Mouse (Mus musculus) lung, embryonic 14.5 days (tissue): ENCODE results near the gene Hdgf. TPM values are rescaled to one million over a fixed set of nuclear protein-coding genes. Genes with fewer than 3 reads are reported as not detected.

Experiments used
- ATAC-seq: fragments of 200-750 bp; cut with Nextera tagmentation; 2 replicates; pipeline ENCODE4 v1.8.0; 2017; ENCODE audit warnings: mild to moderate bottlenecking, moderate TSS enrichment, moderate library complexity; ENCODE audit not compliant: insufficient read depth
- DNase-seq: peaks from one replicate; pipeline ENCODE4 v3.0.0-alpha.2; 2015
- H3K27ac ChIP-seq: fragments of 300-500 bp; sonication (generic); 2 replicates; pipeline ENCODE4 v1.5.1; 2014; ENCODE audit warnings: low read depth, mild to moderate bottlenecking, moderate library complexity
- H3K27me3 ChIP-seq: fragments of 300-500 bp; sonication (generic); 2 replicates; pipeline ENCODE4 v1.6.1; 2014; ENCODE audit warnings: low read length, control low read depth; ENCODE audit not compliant: insufficient read depth
- H3K36me3 ChIP-seq: fragments of 300-500 bp; sonication (generic); 2 replicates; pipeline ENCODE4 v1.6.1; 2014; ENCODE audit warnings: control low read depth; ENCODE audit not compliant: insufficient read depth
- H3K4me1 ChIP-seq: fragments of 300-500 bp; sonication (generic); 2 replicates; pipeline ENCODE4 v1.6.1; 2014; ENCODE audit warnings: antibody characterized with exemption, control low read depth; ENCODE audit not compliant: insufficient read depth
- H3K4me2 ChIP-seq: fragments of 300-500 bp; sonication (generic); 2 replicates; pipeline ENCODE4 v1.6.1; 2014; ENCODE audit warnings: mild to moderate bottlenecking
- H3K4me3 ChIP-seq: fragments of 300-500 bp; sonication (generic); 2 replicates; pipeline ENCODE4 v1.5.1; 2014; ENCODE audit warnings: low read depth, low read length
- H3K9ac ChIP-seq: fragments of 300-500 bp; sonication (generic); 2 replicates; pipeline ENCODE4 v1.6.1; 2014
- H3K9me3 ChIP-seq: fragments of 300-500 bp; sonication (generic); 2 replicates; pipeline ENCODE4 v1.6.1; 2016; ENCODE audit warnings: low read depth, low read length, control low read depth
- CTCF ChIP-seq: IDR thresholded peaks from 2 replicates; pipeline ENCODE4 v1.5.1; 2016; ENCODE audit warnings: antibody characterized with exemption, low read depth
- WGBS: fragments of 180-500 bp; shearing (Covaris S2); extraction: QIAGEN DNeasy Blood & Tissue Kit; methylation state at CpG from one replicate; pipeline ENCODE4 v1.1.7; 2014; 5-methylcytosine and 5-hydroxymethylcytosine counted together
- polyA plus RNA-seq: library from polyadenylated mRNA; unstranded; fragments of >200 nt; fragmentation: Nextera tagmentation; extraction: Ambion mirVana; gene quantifications from 2 replicates; pipeline ENCODE4 v1.2.1, GENCODE M21; 2014

Gene Hdgf
- polyA plus RNA-seq, 1 experiment from 2014 or later = 287 TPM

DNA sequence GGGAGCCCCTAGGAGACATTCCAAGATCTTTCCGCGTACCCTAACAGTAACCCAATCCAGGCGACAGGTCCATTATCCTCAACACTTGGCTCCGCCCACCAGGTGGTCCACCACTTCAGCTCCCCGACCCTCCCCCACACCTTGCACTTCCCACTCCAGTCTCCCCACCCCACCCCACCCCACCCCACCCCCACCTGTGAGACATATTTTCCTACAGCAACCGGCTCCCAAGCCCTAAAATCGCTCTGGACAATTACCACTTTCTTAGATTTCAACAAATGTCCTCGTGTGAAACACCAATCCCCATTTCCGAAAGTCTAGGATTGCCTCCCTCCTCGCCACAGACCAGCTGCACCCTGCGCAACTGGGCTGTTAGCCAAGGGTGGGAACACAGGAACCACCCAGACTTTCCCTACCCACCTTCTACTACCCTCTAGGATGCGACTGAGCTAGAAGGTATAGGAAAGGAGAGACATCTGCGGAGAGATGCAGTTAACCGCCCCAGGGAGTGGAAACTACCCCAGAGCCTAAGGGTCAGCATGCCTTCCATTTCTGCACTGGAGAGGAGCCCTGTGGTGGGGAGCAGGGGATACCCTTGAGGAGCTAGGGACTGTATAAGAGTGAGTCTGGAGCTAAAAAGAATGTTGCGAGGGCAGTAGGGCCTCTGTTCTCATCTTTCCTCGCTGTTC is 43.3 kb downstream of the Hdgf start:
- ATAC-seq = no peak
- TF ChIP-seq CTCF = no peak
- Histone ChIP-seq H3K27ac (no peak overlapping the region), H3K9me3 (no peaks in the 10 kb centered on the region), H3K4me1 (peaks cover 47% of the 10 kb centered on the region), H3K9ac (peak overlapping the region; percentile 32), H3K4me3 (peak overlapping the region; percentile 32), H3K36me3 (0 out of 2 replicates have a peak, but pooled peaks cover under 1% of the 10 kb centered on the region), H3K27me3 (peaks cover 22% of the 10 kb centered on the region), H3K4me2 (peak overlapping the region; percentile 71)
- WGBS = 16% methylated on average over 16 of the region's 16 CpGs
- DNase-seq = peak; percentile 30

DNA sequence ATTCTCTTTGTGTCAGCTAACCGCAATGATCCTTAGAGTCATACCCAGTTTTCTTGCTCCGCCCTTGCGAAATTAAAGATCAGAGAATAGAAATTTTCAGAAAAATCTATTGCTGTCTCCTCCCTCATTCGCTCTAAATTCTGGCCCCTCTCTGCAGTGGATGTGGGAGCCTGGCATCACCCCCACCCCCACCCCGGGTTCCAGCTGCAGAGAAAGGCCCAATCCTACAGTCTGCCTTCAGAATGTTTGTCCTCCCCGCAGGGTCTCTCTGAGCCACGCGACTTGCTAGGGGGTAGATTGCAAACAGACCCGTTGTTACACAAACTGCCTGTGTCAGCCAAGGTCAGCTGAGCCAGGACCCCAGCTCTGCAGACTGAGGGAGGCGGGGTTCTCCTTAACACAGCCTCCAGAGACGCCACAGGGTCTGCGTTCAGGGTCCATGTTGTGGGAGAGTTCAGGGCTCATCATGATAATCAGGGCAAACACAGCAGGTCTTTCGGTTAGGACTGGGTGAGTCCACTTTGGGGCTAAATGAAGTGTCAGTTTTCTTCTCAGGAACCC is 43.9 kb downstream of the Hdgf start:
- H3K27ac ChIP-seq = peak overlapping the region; percentile 21; the same call in 1 of the 2 replicates
- WGBS = 13% methylated on average over 13 of the region's 13 CpGs
- ATAC-seq = no peak
- DNase-seq = no peak
- no peaks in the 10 kb centered on the region for H3K36me3 ChIP-seq
- peak overlapping the region; percentile 71 for H3K4me2 ChIP-seq
- peak overlapping the region; percentile 32 for H3K4me3 ChIP-seq
- peak overlapping the region; percentile 32 for H3K9ac ChIP-seq
- peaks cover 47% of the 10 kb centered on the region for H3K4me1 ChIP-seq
- H3K9me3 ChIP-seq = no peaks in the 10 kb centered on the region
- H3K27me3 ChIP-seq = peaks cover 22% of the 10 kb centered on the region
- TF ChIP-seq CTCF = no peak

DNA sequence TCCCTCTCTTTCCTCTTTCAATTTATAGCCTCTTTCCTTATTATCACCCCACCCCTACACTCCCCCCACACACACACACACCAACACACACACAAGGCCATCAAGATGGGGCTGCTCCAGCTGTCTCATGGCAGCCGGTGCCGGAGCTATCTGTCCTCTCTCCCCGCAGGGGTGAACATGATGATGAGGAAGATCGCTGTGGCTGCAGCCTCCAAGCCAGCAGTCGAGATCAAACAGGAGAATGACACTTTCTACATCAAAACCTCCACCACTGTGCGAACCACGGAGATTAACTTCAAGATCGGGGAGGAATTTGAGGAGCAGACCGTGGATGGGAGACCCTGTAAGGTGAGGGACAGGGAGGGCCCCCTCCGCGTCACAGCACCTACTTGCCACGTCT is 45.8 kb downstream of the Hdgf start:
- H3K27ac ChIP-seq = peak overlapping the region; percentile 87
- peak overlapping the region; percentile 33 for H3K4me3 ChIP-seq
- peak overlapping the region; percentile 72 for H3K4me2 ChIP-seq
- no peaks in the 10 kb centered on the region for H3K36me3 ChIP-seq
- H3K9ac ChIP-seq = peak overlapping the region; percentile 53
- peak; percentile 14 for DNase-seq
- no peaks in the 10 kb centered on the region for H3K9me3 ChIP-seq
- no peak for ATAC-seq
- no peak for TF ChIP-seq CTCF
- peaks cover 10% of the 10 kb centered on the region; the same call in 1 of the 2 replicates for H3K27me3 ChIP-seq
- WGBS = 14% methylated on average over 12 of the region's 12 CpGs
- peaks cover 44% of the 10 kb centered on the region for H3K4me1 ChIP-seq

- 3% methylated on average over 5 of the region's 5 CpGs for WGBS
- peak overlapping the region; percentile 53 for H3K9ac ChIP-seq
- ATAC-seq = peak; percentile 87
These were observed 46.3 kb downstream of the Hdgf start for GRCm38 (mm10) chr3:87952440-87952839.

DNA sequence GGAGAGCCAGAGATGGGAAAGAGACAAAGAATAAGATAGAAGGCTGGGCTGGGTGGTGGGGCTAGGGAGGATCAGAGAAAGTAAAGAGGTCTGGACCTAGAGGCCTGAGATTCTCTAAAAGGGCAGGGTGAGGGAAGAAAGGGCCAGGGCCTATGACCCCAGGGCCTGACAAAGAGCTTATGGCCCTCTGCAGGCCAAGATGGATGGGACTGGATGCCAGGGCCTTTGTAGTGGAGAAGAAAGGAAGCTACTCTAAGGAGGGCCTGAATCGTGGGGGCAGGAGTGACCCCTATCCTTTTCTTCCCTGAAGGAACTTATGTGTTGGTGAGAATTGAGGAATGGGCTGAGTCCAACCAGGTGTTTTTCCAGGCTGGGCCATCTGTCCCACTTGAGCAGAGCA is 51.9 kb downstream of the Hdgf start:
- Histone ChIP-seq H3K27me3 (no peaks in the 10 kb centered on the region), H3K4me1 (peaks cover 7% of the 10 kb centered on the region), H3K9me3 (no peaks in the 10 kb centered on the region), H3K27ac (no peak overlapping the region), H3K9ac (no peak overlapping the region), H3K4me3 (no peak overlapping the region), H3K4me2 (no peak overlapping the region), H3K36me3 (no peaks in the 10 kb centered on the region)
- DNase-seq (no peak), ATAC-seq (no peak)
- no peak for TF ChIP-seq CTCF
- WGBS = 7% methylated on average over 1 of the region's 1 CpGs

More at GRCm38 (mm10) chr3:87952440-87952839, 46.3 kb downstream of the Hdgf start:
- TF ChIP-seq CTCF = no peak
- peak; percentile 86 for DNase-seq
- no peaks in the 10 kb centered on the region for H3K9me3 ChIP-seq
- H3K4me2 ChIP-seq = peak overlapping the region; percentile 72
- peak overlapping the region; percentile 87 for H3K27ac ChIP-seq
- no peaks in the 10 kb centered on the region for H3K36me3 ChIP-seq
- peaks cover 10% of the 10 kb centered on the region; the same call in 1 of the 2 replicates for H3K27me3 ChIP-seq
- H3K4me1 ChIP-seq = peaks cover 41% of the 10 kb centered on the region
- H3K4me3 ChIP-seq = peak overlapping the region; percentile 33

DNA sequence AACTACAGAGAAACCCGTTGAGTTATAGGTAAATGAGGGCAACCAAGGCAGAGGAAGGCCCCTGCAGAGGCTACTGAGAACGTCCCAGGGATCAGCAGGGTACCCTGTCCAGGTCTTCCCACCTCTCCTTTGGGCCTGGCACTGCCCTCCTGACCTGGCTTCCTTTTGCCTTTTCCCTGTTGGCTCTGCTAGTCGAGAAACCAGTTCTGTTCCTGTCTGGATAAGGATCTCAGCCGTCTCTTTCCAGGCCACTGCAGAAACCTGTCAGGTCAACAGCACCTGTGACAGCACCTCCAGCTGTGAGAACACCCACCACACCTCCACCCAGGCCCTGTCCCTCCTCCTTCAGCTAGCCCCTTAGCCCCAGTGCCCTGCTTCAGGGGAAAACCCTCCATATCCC is 52.4 kb downstream of the Hdgf start:
- no peak overlapping the region for H3K9ac ChIP-seq
- DNase-seq (no peak), ATAC-seq (no peak)
- H3K4me3 ChIP-seq = no peak overlapping the region
- no peaks in the 10 kb centered on the region for H3K27me3 ChIP-seq
- H3K4me2 ChIP-seq = no peak overlapping the region
- H3K36me3 ChIP-seq = no peaks in the 10 kb centered on the region
- no peaks in the 10 kb centered on the region for H3K9me3 ChIP-seq
- H3K4me1 ChIP-seq = peaks cover 7% of the 10 kb centered on the region
- TF ChIP-seq CTCF = no peak
- H3K27ac ChIP-seq = no peak overlapping the region
- 20% methylated on average over 4 of the region's 4 CpGs for WGBS

GRCm38 (mm10) chr3:87958967-87959366 is 52.8 kb downstream of the Hdgf start:
- WGBS = 28% methylated on average over 1 of the region's 1 CpGs
- DNase-seq (no peak), ATAC-seq (no peak)
- Histone ChIP-seq H3K4me1 (peaks cover 7% of the 10 kb centered on the region), H3K27me3 (no peaks in the 10 kb centered on the region), H3K9ac (no peak overlapping the region), H3K4me2 (no peak overlapping the region), H3K9me3 (no peaks in the 10 kb centered on the region), H3K4me3 (no peak overlapping the region), H3K27ac (no peak overlapping the region), H3K36me3 (no peaks in the 10 kb centered on the region)
- TF ChIP-seq CTCF = no peak
